Comparison of ENCODE assay signal across 8 mouse cellular contexts in genomic region chr15:83169772-83170722, GRCm38 (mm10). TPM values are rescaled to one million over a fixed set of nuclear protein-coding genes. Genes with fewer than 3 reads are reported as not detected.
DNase-seq lines count a peak whose midpoint lies in the region; ATAC-seq and TF ChIP-seq lines count a peak whose summit lies in the region.

No protein-coding gene starts in this region.

- peaks cover 74% of the 10 kb centered on the region for H3K4me1 ChIP-seq in liver, embryonic 16.5 days (ENCODE audit: control insufficient read depth, low read depth, low read length)
- H3K4me1 ChIP-seq in stomach, embryonic 15.5 days: peaks cover 43% of the 10 kb centered on the region

- no peaks in the 10 kb centered on the region for H3K9me3 ChIP-seq in liver, embryonic 16.5 days (replicated peaks; ENCODE audit: control insufficient read depth, low read length)
- H3K9me3 ChIP-seq in stomach, embryonic 15.5 days: no peaks in the 10 kb centered on the region

- peak overlapping the region; percentile 91 for H3K4me2 ChIP-seq in liver, embryonic 16.5 days (ENCODE audit: low read depth, low read length)
- H3K4me2 ChIP-seq in stomach, embryonic 15.5 days: peak overlapping the region; percentile 82

- H3K4me3 ChIP-seq in gastrocnemius, adult 2 months: peak overlapping the region; percentile 69
- H3K4me3 ChIP-seq in liver, embryonic 16.5 days (ENCODE audit: low read depth, low read length): peak overlapping the region; percentile 98
- peak overlapping the region; percentile 13; the same call in 1 of the 2 replicates for H3K4me3 ChIP-seq in stomach, embryonic 15.5 days (replicated peaks)

- 20% methylated on average over 8 of the region's 8 CpGs for WGBS in liver, embryonic 16.5 days (ENCODE audit: insufficient replicate concordance)
- 69% methylated on average over 8 of the region's 8 CpGs for WGBS in stomach, embryonic 15.5 days

- peak overlapping the region; percentile 98 for H3K9ac ChIP-seq in liver, embryonic 16.5 days (ENCODE audit: low read depth, low read length)
- no peak overlapping the region; the same call in 1 of the 2 replicates for H3K9ac ChIP-seq in stomach, embryonic 15.5 days

- peak overlapping the region; percentile 77 for H3K27ac ChIP-seq in gastrocnemius, adult 2 months
- peak overlapping the region; percentile 95 for H3K27ac ChIP-seq in liver, embryonic 16.5 days (ENCODE audit: low read length)
- H3K27ac ChIP-seq in stomach, embryonic 15.5 days: peak overlapping the region; percentile 74

- H3K36me3 ChIP-seq in liver, embryonic 16.5 days (ENCODE audit: control insufficient read depth, insufficient read depth): peaks cover 6% of the 10 kb centered on the region
- H3K36me3 ChIP-seq in stomach, embryonic 15.5 days: 0 out of 2 replicates have a peak, but pooled peaks cover 3% of the 10 kb centered on the region

- no peak for TF ChIP-seq CTCF in gastrocnemius, adult 2 months (IDR thresholded peaks at IDR 0.05)

- DNase-seq in gastrocnemius, adult 2 months: peak; percentile 54
- no peak for DNase-seq in gastrocnemius, postnatal 4 days (ENCODE audit: low spot score in 2 of 2)
- peak; percentile 45 for DNase-seq in cerebellum, adult 8-10 months
- DNase-seq in heart, postnatal 14 days: peak; percentile 60 to 64
- no peak for DNase-seq in thymus, postnatal 4 days
- DNase-seq in right cerebral cortex, postnatal 36 days (ENCODE audit: low spot score in 2 of 2): no peak

- ATAC-seq in liver, embryonic 16.5 days (ENCODE audit: low read depth): peak; percentile 86
- ATAC-seq in stomach, embryonic 15.5 days (ENCODE audit: insufficient read depth, low FRiP score, low read depth): peak; percentile 61; the same call in 1 of the 2 replicates

- H3K27me3 ChIP-seq in liver, embryonic 16.5 days (ENCODE audit: control insufficient read depth, insufficient read depth, low read depth, low read length): no peaks in the 10 kb centered on the region
- no peaks in the 10 kb centered on the region for H3K27me3 ChIP-seq in stomach, embryonic 15.5 days (replicated peaks)

- intact Hi-C loops in gastrocnemius, adult 2 months (cut with DNase I): no loop called here
- intact Hi-C loops in heart, postnatal 14 days (cut with DNase I): loop anchor here (5.0 kb wide), 3 partner anchors 37 to 127 kb away; partner anchors contain the start of gene Rrp7a

RNA-seq across cellular contexts. Expression of gene Cyb5r3, which starts 2.3 kb away (rescaled TPM):
- 10 to 100 TPM; 39.2 to 43.1 TPM for total RNA-seq in gastrocnemius, adult 2 months (2021)
- total RNA-seq in gastrocnemius, postnatal 4 days (2021): 100 to 1,000 TPM; 171 TPM
- total RNA-seq in heart, postnatal 14 days (2021): 100 to 1,000 TPM in 1 of 2 experiments, 10 to 100 TPM in 1; 97.2 to 109 TPM
- 142 and 171 TPM in 2 replicates for polyA plus RNA-seq in liver, embryonic 16.5 days (2015; fragmentation: Nextera tagmentation; extraction: Ambion mirVana)
- polyA plus RNA-seq in stomach, embryonic 15.5 days (2015; fragmentation: Nextera tagmentation; extraction: Ambion mirVana): 182 and 210 TPM in 2 replicates

RNA-seq across cellular contexts. Expression of gene Poldip3, which starts 20.9 kb away (rescaled TPM):
- 10 to 100 TPM; 16.0 to 16.3 TPM for total RNA-seq in gastrocnemius, adult 2 months (2021)
- total RNA-seq in gastrocnemius, postnatal 4 days (2021): 10 to 100 TPM; 62.8 to 67.3 TPM
- total RNA-seq in heart, postnatal 14 days (2021): 10 to 100 TPM; 34.4 to 41.1 TPM
- polyA plus RNA-seq in liver, embryonic 16.5 days (2015; fragmentation: Nextera tagmentation; extraction: Ambion mirVana): 54.4 and 55.8 TPM in 2 replicates
- 112 and 121 TPM in 2 replicates for polyA plus RNA-seq in stomach, embryonic 15.5 days (2015; fragmentation: Nextera tagmentation; extraction: Ambion mirVana)

RNA-seq across cellular contexts. Expression of gene Rrp7a, which starts 47.4 kb away (rescaled TPM):
- total RNA-seq in gastrocnemius, adult 2 months (2021): 10 to 100 TPM; 34.3 to 41.3 TPM
- 10 to 100 TPM; 50.3 to 53.5 TPM for total RNA-seq in gastrocnemius, postnatal 4 days (2021)
- 10 to 100 TPM; 38.6 to 44.8 TPM for total RNA-seq in heart, postnatal 14 days (2021)
- polyA plus RNA-seq in liver, embryonic 16.5 days (2015; fragmentation: Nextera tagmentation; extraction: Ambion mirVana): 19.4 and 20.3 TPM in 2 replicates
- polyA plus RNA-seq in stomach, embryonic 15.5 days (2015; fragmentation: Nextera tagmentation; extraction: Ambion mirVana): 56.0 and 59.8 TPM in 2 replicates

Comparison
In these comparisons a context has a peak if more than half of its experiments do, and no peak if none do; other contexts are left out.
1. DNase-seq: peak in gastrocnemius, adult 2 months (single experiment), cerebellum, adult 8-10 months (single experiment) and heart, postnatal 14 days (2 of 2); none in gastrocnemius, postnatal 4 days (0 of 2), thymus, postnatal 4 days (single experiment) and right cerebral cortex, postnatal 36 days (0 of 2).
2. H3K4me3 ChIP-seq: peak in every context shown above with its lines; median percentile 98 in liver, embryonic 16.5 days; 69 in gastrocnemius, adult 2 months; 13 in stomach, embryonic 15.5 days.
3. Peak in every context shown above with its lines, with median percentiles within 50 percentile points of each other: H3K27ac ChIP-seq.